Mouse (Mus musculus): ENCODE measurements around the gene Neb. TPM values are rescaled to one million over a fixed set of nuclear protein-coding genes. Genes with fewer than 3 reads are reported as not detected.

Gene Neb
- polyA plus RNA-seq, 1 experiment from 2014 or later = 7.8 TPM

DNA sequence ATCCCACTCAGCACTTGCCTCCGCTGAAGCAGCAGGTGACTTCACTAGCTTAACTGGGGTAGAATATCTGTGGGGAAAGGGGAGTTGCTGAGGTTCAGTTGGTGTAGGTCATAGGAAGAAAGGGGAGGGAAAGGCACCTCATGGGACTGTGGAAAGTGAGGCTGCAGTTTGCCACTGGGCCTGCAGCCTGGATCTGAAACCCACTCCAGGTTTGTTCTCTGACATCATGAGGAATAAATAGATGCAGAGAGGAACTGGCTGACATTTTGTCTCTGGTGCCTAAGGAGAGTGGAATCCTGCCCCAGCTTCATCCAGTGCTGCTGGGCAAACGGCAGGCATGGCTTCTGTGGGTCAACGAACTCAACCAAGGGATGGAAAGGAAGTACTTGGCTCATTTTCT lies 46.5 kb downstream of the Neb start:
- H3K4me2 ChIP-seq (ENCODE audit: low read depth, low read length) = no peak overlapping the region
- H3K27me3 ChIP-seq (ENCODE audit: control insufficient read depth, insufficient read depth, low read length) = no peaks in the 10 kb centered on the region
- H3K27ac ChIP-seq (ENCODE audit: low read length) = no peak overlapping the region
- 78% methylated on average over 3 of the region's 3 CpGs for WGBS
- H3K9me3 ChIP-seq (replicated peaks; ENCODE audit: control insufficient read depth, low read length) = no peaks in the 10 kb centered on the region
- no peak overlapping the region for H3K4me3 ChIP-seq (ENCODE audit: low read length)
- H3K36me3 ChIP-seq (ENCODE audit: control insufficient read depth, insufficient read depth) = no peaks in the 10 kb centered on the region
- H3K9ac ChIP-seq (ENCODE audit: low read length) = no peak overlapping the region
- no peak for ATAC-seq (replicated peaks; ENCODE audit: extremely low read depth, insufficient read depth, low FRiP score)
- H3K4me1 ChIP-seq (ENCODE audit: control insufficient read depth, insufficient read depth, low read length) = peaks cover 2% of the 10 kb centered on the region

DNA sequence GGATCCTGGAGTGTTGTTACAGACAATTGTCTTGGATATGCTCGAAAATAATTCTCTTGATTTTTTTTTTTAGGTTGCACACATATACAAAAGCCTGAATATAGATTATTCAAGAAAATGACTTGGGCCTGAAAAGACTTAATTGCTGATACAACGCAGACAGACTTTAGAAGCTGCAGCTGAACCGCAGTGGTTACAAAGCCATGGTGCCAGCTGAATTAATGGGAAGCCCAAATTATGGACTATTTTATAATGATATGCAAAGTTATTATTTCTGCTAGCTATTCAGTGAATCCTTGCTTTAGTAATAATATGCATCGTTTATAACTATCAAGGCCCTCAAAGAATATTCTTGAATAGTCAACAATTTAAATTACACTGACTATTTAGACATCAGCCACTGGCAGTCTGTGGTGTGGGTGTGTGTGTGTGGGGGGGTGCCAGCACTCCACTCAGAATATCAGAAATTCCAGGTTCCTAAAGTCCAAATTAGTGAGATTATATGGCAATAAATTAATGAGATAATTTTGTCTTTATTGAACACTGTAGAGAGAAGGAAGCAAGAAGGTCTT lies 50.9 kb downstream of the Neb start:
- no peak for ATAC-seq (replicated peaks; ENCODE audit: extremely low read depth, insufficient read depth, low FRiP score)
- Histone ChIP-seq H3K9ac (ENCODE audit: low read length) (no peak overlapping the region), H3K36me3 (ENCODE audit: control insufficient read depth, insufficient read depth) (no peaks in the 10 kb centered on the region), H3K4me3 (ENCODE audit: low read length) (no peak overlapping the region), H3K27me3 (ENCODE audit: control insufficient read depth, insufficient read depth, low read length) (no peaks in the 10 kb centered on the region), H3K4me1 (ENCODE audit: control insufficient read depth, insufficient read depth, low read length) (peaks cover under 1% of the 10 kb centered on the region), H3K27ac (ENCODE audit: low read length) (no peak overlapping the region), H3K4me2 (ENCODE audit: low read depth, low read length) (no peak overlapping the region), H3K9me3 (replicated peaks; ENCODE audit: control insufficient read depth, low read length) (no peaks in the 10 kb centered on the region)
- WGBS = 79% methylated on average over 4 of the region's 4 CpGs

DNA sequence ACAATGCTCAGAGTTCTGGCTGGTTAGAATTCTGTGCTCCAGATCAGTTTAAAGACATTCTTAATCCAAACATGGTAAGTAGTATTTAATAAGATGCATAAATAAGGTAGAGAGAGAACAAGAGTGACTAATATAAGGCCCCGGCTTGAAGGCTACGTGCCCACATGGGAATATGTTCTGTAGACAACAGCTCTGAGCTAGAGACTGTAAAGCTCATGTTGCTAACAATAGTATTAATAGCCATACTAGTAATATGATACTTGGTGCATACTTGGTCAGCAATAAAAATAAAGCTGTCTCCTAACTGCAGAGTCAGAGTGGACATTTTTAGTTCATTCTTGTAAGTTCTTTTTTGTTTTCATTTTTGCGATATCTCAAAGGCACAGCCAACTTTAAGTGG lies 56.4 kb downstream of the Neb start:
- Histone ChIP-seq H3K36me3 (ENCODE audit: control insufficient read depth, insufficient read depth) (no peaks in the 10 kb centered on the region), H3K4me1 (ENCODE audit: control insufficient read depth, insufficient read depth, low read length) (peaks cover 10% of the 10 kb centered on the region), H3K4me2 (ENCODE audit: low read depth, low read length) (no peak overlapping the region), H3K27me3 (ENCODE audit: control insufficient read depth, insufficient read depth, low read length) (no peaks in the 10 kb centered on the region), H3K27ac (ENCODE audit: low read length) (no peak overlapping the region), H3K4me3 (ENCODE audit: low read length) (no peak overlapping the region), H3K9ac (ENCODE audit: low read length) (no peak overlapping the region), H3K9me3 (replicated peaks; ENCODE audit: control insufficient read depth, low read length) (no peaks in the 10 kb centered on the region)
- WGBS = 69% methylated on average over 3 of the region's 3 CpGs
- ATAC-seq (replicated peaks; ENCODE audit: extremely low read depth, insufficient read depth, low FRiP score) = no peak

DNA sequence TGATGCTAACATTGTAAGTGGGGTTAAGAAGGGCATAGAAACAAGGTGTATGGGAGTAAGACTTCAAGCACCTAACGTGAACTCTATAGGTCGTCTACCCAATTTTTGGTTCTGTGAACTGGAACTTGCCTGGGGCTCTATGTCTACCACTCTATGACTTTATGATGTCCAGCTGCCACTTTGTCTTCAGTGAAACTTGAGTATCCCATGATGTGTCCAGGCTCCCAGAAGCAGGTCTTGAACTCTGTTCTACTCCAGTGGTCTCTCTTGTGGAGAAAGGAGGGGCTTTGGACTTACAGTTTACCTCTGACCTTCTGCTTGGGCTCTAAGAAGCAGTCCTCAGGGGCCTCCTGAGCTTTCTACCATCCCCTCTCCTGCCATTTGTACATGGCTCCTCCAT lies 58.1 kb downstream of the Neb start:
- no peak for ATAC-seq (replicated peaks; ENCODE audit: extremely low read depth, insufficient read depth, low FRiP score)
- H3K9ac ChIP-seq (ENCODE audit: low read length) = no peak overlapping the region
- 92% methylated on average over 2 of the region's 2 CpGs for WGBS

DNA sequence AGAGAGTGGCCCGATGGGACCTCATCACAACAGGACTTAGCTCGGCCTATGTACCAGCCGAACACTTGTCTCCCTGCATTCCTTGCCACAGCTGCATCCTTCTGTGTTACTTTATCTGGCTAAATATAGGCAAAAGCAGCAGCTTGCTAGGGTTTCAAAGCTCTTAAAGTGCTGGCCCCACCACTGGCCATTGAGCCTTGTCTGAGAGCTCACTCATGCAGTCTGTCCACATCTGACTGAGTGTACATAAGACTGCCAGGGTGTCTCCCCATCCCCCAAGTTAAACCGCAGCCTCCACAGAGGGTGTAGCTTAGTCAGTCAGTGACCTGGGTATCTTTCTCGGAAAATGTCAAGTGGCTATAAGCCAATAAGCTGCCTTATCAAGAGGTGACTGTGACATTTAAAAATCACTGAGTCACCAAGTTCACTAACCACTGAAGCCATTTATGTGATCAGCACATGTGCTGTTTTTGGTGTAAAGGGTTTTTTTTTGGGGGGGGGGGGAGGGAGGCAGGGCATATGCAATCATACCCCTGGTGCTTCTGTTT lies 59.2 kb downstream of the Neb start:
- peak; percentile 38; the same call in 1 of the 2 replicates for ATAC-seq (replicated peaks; ENCODE audit: extremely low read depth, insufficient read depth, low FRiP score)
- Histone ChIP-seq H3K27ac (ENCODE audit: low read length) (peak overlapping the region; percentile 61), H3K4me1 (ENCODE audit: control insufficient read depth, insufficient read depth, low read length) (peaks cover 10% of the 10 kb centered on the region), H3K4me2 (ENCODE audit: low read depth, low read length) (peak overlapping the region; percentile 30), H3K9ac (ENCODE audit: low read length) (no peak overlapping the region), H3K4me3 (ENCODE audit: low read length) (no peak overlapping the region), H3K27me3 (ENCODE audit: control insufficient read depth, insufficient read depth, low read length) (no peaks in the 10 kb centered on the region), H3K9me3 (replicated peaks; ENCODE audit: control insufficient read depth, low read length) (no peaks in the 10 kb centered on the region), H3K36me3 (ENCODE audit: control insufficient read depth, insufficient read depth) (no peaks in the 10 kb centered on the region)
- 24% methylated on average over 5 of the region's 5 CpGs for WGBS

More for the DNA sequence above, 58.1 kb downstream of the Neb start:
- H3K4me2 ChIP-seq (ENCODE audit: low read depth, low read length) = no peak overlapping the region
- H3K4me1 ChIP-seq (ENCODE audit: control insufficient read depth, insufficient read depth, low read length) = peaks cover 10% of the 10 kb centered on the region
- no peak overlapping the region for H3K27ac ChIP-seq (ENCODE audit: low read length)
- no peaks in the 10 kb centered on the region for H3K36me3 ChIP-seq (ENCODE audit: control insufficient read depth, insufficient read depth)
- H3K4me3 ChIP-seq (ENCODE audit: low read length) = no peak overlapping the region
- H3K9me3 ChIP-seq (replicated peaks; ENCODE audit: control insufficient read depth, low read length) = no peaks in the 10 kb centered on the region
- H3K27me3 ChIP-seq (ENCODE audit: control insufficient read depth, insufficient read depth, low read length) = no peaks in the 10 kb centered on the region

DNA sequence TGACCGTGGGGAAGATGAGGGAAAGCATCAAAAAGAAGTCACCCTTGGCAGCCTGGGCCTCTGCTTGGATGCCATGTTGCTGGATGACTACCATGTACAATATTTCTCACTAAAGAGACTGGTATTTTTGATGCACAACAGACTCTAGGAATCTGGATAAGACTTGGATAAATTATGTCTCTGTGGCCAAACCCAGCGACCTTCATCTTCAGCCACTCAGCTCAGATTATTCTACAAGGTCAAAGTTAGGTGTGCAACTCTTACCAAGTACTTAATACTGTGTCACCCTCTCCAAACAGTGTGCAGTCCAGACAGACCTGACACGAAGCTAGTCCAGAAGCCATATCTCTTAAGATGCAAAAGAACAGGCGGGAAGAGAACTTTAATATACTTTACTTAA lies 60.8 kb downstream of the Neb start:
- Histone ChIP-seq H3K9me3 (replicated peaks; ENCODE audit: control insufficient read depth, low read length) (no peaks in the 10 kb centered on the region), H3K4me2 (ENCODE audit: low read depth, low read length) (no peak overlapping the region), H3K27me3 (ENCODE audit: control insufficient read depth, insufficient read depth, low read length) (no peaks in the 10 kb centered on the region), H3K27ac (ENCODE audit: low read length) (0 out of 2 replicates have a peak overlapping the region, but pooled peaks have one; percentile 10), H3K9ac (ENCODE audit: low read length) (no peak overlapping the region), H3K36me3 (ENCODE audit: control insufficient read depth, insufficient read depth) (no peaks in the 10 kb centered on the region), H3K4me3 (ENCODE audit: low read length) (no peak overlapping the region), H3K4me1 (ENCODE audit: control insufficient read depth, insufficient read depth, low read length) (peaks cover 11% of the 10 kb centered on the region)
- no peak for ATAC-seq (replicated peaks; ENCODE audit: extremely low read depth, insufficient read depth, low FRiP score)
- 75% methylated on average over 4 of the region's 4 CpGs for WGBS

DNA sequence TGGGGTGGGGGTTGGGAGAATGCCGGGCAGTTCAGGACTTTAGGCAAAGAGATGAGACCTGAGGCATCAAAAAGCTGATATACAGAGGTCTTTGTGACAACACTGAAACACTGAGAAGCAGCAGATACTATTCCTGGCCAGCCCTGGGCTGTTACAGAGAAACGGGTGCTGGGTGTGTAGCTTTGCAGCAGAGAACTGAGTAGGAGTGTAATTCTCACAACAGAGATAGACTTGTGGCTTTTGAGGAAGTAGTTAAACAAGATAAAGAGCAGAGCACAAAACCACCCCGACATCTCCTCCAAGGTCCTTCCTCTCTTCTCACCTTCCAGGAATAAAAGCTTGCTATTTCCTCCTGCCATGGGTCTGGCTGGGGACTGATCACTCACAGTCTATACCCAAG lies 62.5 kb downstream of the Neb start:
- no peak for ATAC-seq (replicated peaks; ENCODE audit: extremely low read depth, insufficient read depth, low FRiP score)
- Histone ChIP-seq H3K27me3 (ENCODE audit: control insufficient read depth, insufficient read depth, low read length) (no peaks in the 10 kb centered on the region), H3K4me1 (ENCODE audit: control insufficient read depth, insufficient read depth, low read length) (peaks cover 5% of the 10 kb centered on the region; the same call in 1 of the 2 replicates), H3K4me3 (ENCODE audit: low read length) (no peak overlapping the region), H3K27ac (ENCODE audit: low read length) (no peak overlapping the region), H3K9me3 (replicated peaks; ENCODE audit: control insufficient read depth, low read length) (no peaks in the 10 kb centered on the region), H3K4me2 (ENCODE audit: low read depth, low read length) (no peak overlapping the region), H3K36me3 (ENCODE audit: control insufficient read depth, insufficient read depth) (no peaks in the 10 kb centered on the region), H3K9ac (ENCODE audit: low read length) (no peak overlapping the region)
- 20% methylated on average over 3 of the region's 3 CpGs for WGBS

DNA sequence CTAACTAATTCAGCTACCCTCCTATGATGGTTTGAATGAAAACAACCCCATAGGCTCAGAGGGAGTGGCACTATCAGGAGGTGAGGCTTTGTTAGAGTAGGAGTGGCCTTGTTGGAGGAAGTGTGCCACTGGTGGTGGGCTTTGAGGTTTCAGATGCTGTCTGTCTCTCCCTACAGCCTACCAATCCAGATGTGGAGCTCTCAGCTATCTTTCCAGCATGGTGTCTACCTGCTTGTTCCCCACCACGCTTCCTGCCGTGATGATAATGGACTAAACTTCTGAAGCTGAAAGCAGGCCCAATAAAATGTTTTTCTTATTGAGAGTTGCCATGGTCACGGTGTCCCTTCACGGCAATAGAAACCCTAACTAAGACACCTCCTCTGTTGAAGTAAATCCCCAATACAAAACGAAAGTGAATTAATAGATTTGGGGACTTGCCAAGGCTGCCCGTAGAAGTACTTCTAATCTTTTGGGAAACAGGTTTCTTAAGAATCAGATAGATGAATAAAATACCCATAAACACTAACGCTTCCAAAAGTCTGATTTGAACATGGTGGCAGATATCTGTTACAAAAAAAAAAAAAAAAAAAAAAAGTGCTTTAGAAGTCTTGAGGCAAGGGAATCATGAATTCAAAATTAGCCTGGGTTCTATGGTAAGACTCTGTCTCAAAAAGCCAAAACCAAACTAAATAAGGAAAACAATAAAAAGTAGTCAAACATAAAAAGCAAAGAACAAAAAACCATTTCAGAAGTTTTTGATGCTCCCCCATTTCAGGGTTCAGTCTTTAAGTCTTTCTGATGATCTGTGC lies 63.1 kb downstream of the Neb start:
- no peaks in the 10 kb centered on the region for H3K27me3 ChIP-seq (ENCODE audit: control insufficient read depth, insufficient read depth, low read length)
- no peaks in the 10 kb centered on the region for H3K9me3 ChIP-seq (replicated peaks; ENCODE audit: control insufficient read depth, low read length)
- no peaks in the 10 kb centered on the region for H3K36me3 ChIP-seq (ENCODE audit: control insufficient read depth, insufficient read depth)
- 84% methylated on average over 7 of the region's 7 CpGs for WGBS
- H3K27ac ChIP-seq (ENCODE audit: low read length) = no peak overlapping the region
- no peak overlapping the region for H3K9ac ChIP-seq (ENCODE audit: low read length)
- ATAC-seq (replicated peaks; ENCODE audit: extremely low read depth, insufficient read depth, low FRiP score) = 0 out of 2 replicates have a peak, but pooled peaks have one; percentile 38
- H3K4me2 ChIP-seq (ENCODE audit: low read depth, low read length) = no peak overlapping the region
- peaks cover 7% of the 10 kb centered on the region for H3K4me1 ChIP-seq (ENCODE audit: control insufficient read depth, insufficient read depth, low read length)
- no peak overlapping the region for H3K4me3 ChIP-seq (ENCODE audit: low read length)

DNA sequence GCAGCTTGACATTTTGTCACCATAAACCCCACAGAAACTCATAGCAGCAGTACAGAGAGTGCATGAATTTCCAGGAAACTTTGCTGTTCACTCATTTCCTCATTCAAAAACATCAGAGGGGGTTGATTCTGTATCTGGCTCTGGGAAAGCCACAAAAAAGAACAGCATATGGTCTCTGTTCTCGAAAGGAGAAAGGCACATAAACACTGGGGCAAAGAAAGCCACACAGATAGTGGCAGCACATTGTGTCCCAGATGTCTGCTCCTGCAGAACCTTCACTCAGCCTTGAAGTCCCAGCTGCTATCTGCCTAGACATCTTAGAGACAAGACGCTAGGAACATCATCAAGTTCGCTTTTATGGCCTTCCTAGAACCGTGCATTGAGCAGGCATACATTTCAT lies 67.5 kb downstream of the Neb start:
- Histone ChIP-seq H3K4me3 (ENCODE audit: low read length) (no peak overlapping the region), H3K4me1 (ENCODE audit: control insufficient read depth, insufficient read depth, low read length) (peaks cover 7% of the 10 kb centered on the region), H3K9ac (ENCODE audit: low read length) (no peak overlapping the region), H3K9me3 (replicated peaks; ENCODE audit: control insufficient read depth, low read length) (no peaks in the 10 kb centered on the region), H3K36me3 (ENCODE audit: control insufficient read depth, insufficient read depth) (no peaks in the 10 kb centered on the region), H3K27me3 (ENCODE audit: control insufficient read depth, insufficient read depth, low read length) (no peaks in the 10 kb centered on the region), H3K4me2 (ENCODE audit: low read depth, low read length) (no peak overlapping the region), H3K27ac (ENCODE audit: low read length) (no peak overlapping the region)
- peak; percentile 43 for ATAC-seq (replicated peaks; ENCODE audit: extremely low read depth, insufficient read depth, low FRiP score)
- 84% methylated on average over 4 of the region's 4 CpGs for WGBS

Data from heart, embryonic 16.5 days (tissue).